Mouse (Mus musculus) liver, postnatal 0 days (tissue): ENCODE results near the gene St6galnac3.

ENCODE experiments used
- CTCF ChIP-seq: sonication (generic); IDR thresholded peaks from 2 replicates; pipeline ENCODE4 v1.5.1; 2016; ENCODE audit warnings: antibody characterized with exemption, low read depth
- EP300 ChIP-seq: IDR thresholded peaks from 2 replicates; pipeline ENCODE4 v1.6.1; 2016; ENCODE audit warnings: antibody characterized with exemption, low read depth, mild to moderate bottlenecking

DNA sequence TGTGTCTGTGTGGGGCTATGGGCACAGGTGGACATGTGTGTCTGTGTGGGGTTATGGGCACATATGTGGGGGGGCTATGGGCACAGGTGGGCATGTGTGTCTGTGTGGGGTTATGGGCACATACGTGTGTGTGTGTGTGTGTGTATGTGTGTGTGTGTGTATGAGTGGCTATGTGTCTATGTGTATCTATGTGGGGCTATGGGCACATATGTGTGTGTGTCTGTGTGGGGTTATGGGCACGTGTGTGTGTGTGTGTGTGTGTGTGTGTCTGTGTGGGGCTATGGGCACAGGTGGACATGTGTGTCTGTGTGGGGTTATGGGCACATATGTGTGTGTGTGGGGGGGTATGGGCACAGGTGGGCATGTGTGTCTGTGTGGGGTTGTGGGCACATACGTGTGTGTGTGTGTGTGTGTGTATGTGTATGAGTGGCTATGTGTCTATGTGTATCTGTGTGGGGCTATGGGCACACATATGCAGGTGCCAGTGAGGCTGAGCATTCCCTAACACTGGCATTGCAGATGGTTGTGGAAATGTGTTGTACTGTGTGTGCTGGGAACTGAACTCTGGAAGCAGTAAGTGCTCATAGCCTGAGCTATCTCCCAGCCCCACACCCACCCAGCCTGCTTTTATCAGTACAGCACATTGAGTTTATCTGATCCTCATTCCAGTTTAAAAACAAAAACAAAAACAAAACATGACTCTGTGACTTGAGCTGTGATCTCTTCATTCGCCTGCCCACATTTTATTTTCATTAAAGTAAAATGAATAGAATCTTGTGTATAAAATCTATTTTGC lies 8.6 kb upstream of the St6galnac3 start:
- TF ChIP-seq CTCF (no peak), EP300 (peak; percentile 96)
